ENCODE assay signal across 9 mouse cellular contexts in the genomic region with DNA sequence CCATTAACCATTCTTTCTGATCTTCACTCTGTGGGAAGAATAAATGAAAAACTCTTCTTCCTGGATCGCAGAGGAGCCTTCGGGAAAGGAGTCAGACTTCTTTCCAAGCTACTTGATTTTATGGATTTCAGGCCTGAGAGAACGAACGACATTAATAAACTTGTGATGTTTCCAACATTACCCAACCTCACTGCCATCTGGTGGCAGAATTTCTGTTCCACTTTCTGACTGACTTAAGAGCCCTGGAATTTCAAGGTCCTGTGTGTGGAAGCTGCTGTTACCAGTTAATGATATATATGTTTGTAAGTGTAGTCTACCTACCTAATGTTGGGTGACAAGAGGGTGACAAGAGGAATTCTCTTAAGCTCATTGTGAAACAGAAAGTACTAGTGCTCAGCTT.
DNase-seq lines count a peak whose midpoint lies in the region.
"Had no signal": no experiment of that assay in that cellular context is flagged by ENCODE, and none has a peak within 500 bp of the region (broad histone marks: within the 10 kb centered on the region; RNA-seq: fewer than 3 reads in every experiment).

No protein-coding gene starts in this region.

- intact Hi-C loops in heart, postnatal 10 days (cut with DNase I) = loop anchor here (1.0 kb wide), 1 partner anchor 278 kb away; no protein-coding TSS in a partner anchor
- intact Hi-C loops in left cerebral cortex, postnatal 25 days (cut with DNase I) = loop anchor here (2.0 kb wide), 1 partner anchor 278 kb away; no protein-coding TSS in a partner anchor
- intact Hi-C loops in left cerebral cortex, postnatal 14 days (cut with DNase I) = no loop called here

- DNase-seq in adrenal gland, adult 2 months = peak; percentile 48
- no peak for DNase-seq in adrenal gland, postnatal 4 days (ENCODE audit: low spot score in 2 of 2)
- DNase-seq in heart, postnatal 10 days = peak; percentile 37 to 45
- no peak for DNase-seq in heart, adult 18-20 months
- DNase-seq in left cerebral cortex, postnatal 25 days (ENCODE audit: low spot score in 2 of 2) = peak; percentile 19 to 31
- no peak for DNase-seq in left cerebral cortex, postnatal 14 days (ENCODE audit: low spot score in 2 of 2)
- DNase-seq in adrenal gland, adult 8-10 months = peak; percentile 20
- no peak for DNase-seq in embryo, embryonic 11 days
- DNase-seq: thymus, adult 2 months had no signal

Comparison
In these comparisons a context has a peak if more than half of its experiments do, and no peak if none do; other contexts are left out.
1. DNase-seq: peak in adrenal gland, adult 2 months (single experiment), heart, postnatal 10 days (2 of 2), left cerebral cortex, postnatal 25 days (2 of 2) and adrenal gland, adult 8-10 months (single experiment); none in adrenal gland, postnatal 4 days (0 of 2), heart, adult 18-20 months (0 of 2), left cerebral cortex, postnatal 14 days (0 of 2) and embryo, embryonic 11 days (single experiment).